Mouse (Mus musculus): ENCODE measurements around the gene Gdpd4.
A peak's percentile ranks its signal among the peaks of the same experiment; 100 is the strongest.

The Gdpd4 gene

DNA sequence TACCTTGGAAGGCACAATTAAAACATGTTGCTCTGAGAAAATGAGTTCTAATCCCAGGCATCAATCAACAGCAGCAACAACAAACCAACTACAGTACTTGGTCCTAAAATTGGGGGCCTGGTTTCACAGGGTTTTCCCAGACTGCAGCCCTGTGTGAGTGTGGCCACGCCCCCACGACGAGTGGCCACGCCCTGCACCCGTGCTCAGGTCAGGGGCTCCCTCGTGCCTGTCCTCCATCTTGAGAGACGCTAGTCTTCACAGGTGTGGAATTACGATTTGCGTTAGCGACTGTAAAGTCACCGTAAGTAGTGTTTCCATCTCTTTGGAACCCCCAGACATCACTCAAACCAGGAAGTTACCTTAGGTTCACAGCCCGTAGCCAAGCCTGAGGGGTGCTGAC is at the start of gene Gdpd4:
Gdpd4 (plus strand) TSS at position 214 of the 400 bp plus-strand sequence.
- DNase-seq: no peak

DNA sequence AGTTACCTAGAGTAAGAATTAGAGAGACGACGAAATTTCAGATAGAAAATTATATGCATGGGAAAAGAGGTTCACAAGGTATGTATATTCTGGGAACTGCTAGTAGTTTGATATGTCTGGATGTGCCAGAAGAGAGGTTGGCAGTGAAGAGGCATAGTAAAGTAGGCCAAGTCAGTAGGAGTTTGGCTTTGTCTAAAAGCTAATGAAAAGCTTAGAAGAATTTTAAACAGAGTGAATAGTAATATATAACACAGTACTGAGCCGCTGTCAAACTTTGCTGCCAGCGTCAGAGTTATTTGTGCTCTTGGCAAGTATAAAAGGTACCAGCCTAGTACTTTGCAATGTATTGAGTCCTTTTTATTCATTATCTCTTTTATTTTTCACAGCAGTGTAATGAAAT is 47.4 kb upstream of the Gdpd4 start:
- no peak for DNase-seq

DNA sequence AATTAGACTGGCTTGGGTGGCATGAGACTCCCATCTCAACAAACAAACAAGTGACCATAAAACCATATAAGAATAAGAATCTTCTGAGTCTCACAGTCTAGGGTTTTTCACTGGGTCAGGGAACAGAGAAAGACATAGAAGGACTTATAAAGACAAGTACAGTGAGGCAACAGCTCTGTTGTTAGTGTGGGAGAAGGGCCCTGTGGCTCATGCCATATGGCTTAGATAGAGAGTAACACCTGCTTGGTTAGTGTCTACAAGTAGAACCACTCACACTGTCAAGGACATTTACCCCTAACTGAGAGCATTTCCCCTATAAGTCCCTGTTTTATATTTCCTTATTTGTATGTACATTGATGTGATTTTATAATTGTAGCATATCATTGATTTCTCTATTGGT is 46.4 kb upstream of the Gdpd4 start:
- DNase-seq: no peak

DNA sequence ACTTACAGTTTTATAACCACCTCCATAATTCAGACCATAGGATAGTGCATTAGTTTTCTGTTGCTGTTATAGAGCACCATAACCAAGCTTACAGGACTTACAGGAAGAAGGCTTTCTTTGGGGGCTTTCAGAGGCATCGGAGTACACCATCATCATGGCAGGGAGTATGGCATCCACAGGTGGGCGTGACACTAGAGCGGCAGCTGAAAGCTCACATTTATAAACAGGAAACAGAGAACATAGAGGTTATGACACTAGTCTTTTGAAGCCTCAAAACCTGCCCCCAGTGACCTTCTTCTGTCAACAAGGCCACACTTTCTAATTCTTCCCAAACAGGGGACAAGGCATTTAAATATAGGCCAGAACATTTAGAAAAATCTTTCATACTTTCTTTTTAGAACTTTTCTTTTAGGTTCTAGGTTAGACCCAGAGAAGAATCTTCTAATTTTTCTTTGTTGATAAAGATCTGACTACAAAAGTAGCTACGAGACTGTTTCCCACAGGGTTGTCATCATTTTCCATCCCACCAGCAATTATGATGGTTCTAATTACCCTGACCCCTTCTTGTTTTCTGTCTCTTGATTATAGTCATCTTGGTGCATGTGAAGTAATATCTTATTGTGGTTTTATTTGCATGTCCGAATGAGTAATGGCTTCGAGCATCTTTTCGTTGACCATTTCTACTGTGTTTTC is 41.8 kb upstream of the Gdpd4 start:
- DNase-seq: no peak

DNA sequence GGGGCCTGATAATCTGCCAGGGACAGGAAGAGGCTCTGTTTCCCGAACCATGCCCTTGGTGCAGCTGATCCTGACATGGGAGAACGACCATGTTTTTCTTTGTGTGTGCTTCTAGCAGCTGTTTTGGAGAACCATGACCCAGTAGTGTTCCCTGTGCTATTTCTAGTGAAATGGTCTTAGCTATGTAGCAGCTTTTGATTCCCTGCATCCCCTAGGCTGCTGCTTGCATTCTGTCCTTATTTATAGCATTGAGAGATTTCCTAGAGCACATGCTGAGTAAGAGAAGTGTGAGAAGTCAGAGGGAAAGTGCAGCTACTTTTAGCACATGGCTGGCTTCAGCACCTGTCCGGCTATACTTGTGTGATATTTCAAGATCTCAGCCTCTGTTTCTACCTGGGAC is 8.1 kb upstream of the Gdpd4 start:
- no peak for DNase-seq

DNA sequence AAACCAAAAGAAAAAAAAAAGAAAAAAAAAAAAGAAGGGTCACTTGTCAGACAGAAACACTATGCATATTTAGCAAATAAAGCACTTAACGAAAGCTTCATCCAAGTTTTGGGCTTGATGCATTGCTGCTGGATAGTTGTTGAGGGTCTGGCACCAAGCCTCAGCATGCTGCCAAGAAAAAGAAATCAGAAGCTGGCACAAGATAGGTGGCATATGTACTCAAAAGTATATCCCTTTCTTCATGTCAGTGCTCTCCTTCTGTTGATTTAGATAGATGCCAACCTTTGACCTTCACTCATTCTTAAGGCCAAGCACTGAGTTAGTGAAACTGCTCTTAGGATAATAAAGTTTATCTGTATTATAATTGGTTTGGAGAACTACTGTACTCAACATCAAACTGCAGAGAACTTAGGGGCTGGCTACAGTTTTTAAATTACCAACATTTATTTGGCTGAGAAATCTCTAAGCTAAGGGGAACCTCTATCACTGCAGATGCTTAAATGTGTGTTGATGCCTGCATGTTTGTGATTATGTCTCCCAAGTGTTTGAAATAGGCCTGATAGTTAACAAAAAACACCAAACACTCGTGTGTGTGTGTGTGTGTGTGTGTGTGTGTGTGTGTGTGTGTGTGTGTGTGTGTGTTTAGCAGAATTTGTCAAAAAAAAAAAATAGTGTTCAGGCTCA is 4.8 kb upstream of the Gdpd4 start:
- no peak for DNase-seq

DNA sequence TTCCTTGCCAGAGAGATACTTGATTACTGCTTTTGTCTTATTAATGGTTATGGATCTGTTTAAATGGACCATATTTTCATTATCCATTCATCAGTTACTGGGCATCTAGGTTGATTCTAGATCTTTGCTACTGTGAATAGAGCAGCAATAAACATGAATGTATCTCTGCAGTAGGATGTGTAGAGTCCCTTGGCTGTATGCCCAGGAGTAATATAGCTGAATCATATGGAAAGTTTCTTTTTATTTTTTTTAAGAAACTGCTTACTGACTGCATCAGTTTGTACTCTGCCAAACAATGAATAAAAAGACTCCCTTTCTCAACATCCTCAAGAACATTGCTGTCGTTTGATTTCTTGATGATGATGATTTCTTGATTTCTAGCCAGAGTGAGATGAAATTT is 6.1 kb downstream of the Gdpd4 start:
- no peak for DNase-seq

DNA sequence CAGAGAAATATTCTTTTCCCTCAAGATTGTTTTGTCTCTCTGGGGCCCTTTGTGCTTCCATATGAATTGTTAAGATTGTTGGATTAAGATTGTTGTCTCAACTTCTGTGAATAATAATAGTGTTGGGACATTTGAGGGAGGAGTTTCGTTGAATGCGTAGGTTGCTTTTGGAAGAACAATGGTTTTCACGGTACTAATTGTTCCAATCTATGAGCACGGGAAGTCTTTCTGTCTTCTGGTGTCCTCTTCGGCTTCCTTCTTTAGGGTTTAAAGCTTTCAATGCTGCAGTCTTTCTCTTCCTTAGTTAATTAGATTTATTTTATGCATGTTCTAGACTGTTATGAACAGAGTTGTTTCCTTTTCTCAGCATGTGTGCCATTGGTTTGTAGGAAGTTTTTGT is 7.2 kb downstream of the Gdpd4 start:
- DNase-seq: no peak

DNA sequence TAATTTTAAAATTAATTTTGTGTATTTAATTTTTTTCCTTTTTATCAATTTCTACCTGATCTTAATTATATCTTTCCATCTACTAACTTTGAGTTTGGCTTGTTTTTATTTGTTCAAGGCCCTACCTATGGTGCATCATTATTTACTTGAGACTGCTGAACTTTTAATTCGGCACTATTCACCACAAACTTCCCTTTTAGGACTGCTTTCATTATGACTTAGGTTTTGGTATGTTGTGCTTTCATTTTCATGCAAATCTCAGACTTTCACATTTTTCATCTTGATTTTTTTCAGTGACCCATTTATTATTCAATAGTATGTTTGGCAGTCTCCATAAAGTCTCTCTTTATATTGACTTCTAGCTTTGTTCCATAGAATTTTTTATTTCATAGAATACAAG is 24.7 kb downstream of the Gdpd4 start:
- DNase-seq: no peak

DNA sequence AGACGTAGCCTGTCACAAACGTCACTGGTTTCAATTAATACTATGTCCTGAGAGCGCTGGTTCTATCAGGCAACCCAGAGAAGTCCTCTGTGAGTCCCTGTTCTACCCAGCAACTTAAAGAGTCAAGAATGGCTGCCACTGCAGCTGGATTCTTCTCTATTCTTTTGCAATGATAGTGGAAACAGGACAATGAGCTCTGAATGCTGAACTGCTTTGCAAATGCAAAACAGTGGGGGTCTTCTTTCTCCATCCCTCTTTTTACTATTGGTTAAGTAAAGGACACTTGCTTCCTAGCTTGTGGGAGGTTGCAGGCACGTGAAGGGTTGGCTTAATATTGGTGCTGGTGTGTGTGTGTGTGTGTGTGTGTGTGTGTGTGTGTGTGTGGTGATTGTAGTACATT is 52.7 kb downstream of the Gdpd4 start:
- DNase-seq: no peak

DNA sequence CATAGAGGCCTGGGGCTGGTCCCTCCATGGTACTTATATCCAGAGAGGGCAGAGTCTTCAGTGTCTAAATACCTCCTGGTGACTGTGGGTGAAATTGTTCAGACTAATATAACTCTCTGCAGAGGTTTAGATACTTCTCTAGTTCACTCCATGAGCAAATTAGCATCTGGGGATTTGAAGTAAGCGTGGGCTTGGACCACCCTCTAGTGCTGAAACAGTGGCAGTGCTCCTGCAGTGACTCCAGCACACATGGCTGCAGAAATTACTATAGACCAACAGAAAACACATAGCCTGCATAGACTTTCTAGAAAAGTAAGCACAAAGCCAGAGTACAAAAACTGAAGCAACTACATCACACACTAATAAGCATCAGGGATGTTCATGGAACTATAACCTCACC is 57.7 kb downstream of the Gdpd4 start:
- peak; percentile 59 for DNase-seq

DNA sequence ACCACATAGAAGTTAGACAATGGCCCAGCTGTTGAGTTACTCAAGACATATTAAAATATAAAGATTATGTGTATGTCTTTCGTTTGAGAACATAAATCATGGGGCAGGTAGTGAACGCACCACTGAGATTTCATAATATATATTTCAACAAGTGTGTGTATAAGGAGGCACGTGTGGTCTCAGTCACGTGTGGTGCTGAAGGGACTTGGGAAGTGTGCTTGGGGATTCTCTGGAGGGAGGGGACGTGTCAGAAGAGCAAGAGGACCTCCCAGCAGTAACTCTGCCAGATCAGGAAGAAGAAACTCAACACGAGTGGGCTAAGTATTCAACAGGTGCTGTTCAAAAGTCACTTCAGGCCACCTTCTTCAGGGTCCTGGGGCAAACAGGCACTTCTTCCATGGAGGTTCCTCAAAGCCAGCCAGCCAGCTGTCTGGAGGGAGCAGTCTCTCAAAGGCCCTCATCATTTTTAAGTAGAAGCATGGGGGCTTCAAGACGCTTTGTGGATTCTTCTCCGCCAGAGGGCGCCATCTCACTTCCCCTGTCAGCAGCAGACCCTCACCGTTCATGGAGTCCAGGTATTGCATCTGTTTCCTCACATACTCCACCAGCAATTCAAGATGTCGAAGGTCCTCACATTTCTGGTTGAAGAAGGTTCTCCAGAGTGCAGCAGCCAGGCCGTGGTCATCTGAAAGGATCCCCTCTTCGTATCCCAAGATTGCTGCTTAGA is 64.5 kb downstream of the Gdpd4 start:
- DNase-seq: peak; percentile 41

DNA sequence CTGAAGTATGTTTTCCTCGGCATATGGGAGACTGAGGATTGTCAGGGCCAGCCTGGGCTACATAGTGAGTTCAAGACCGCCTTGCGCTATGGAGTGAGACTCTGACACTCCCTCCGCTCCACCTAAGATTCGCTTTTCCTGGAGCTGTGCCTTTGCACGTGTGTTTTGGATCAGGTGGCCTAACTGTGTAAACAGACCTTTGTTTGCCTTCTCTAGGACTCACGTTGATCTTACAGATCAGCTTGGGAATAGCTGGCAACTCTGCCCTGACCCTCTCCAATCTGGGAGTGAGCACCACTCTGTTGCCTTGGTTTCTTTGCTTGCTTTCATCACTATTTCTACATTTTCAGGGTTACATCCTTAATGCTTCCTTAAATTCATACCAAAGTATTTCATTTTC is 82.9 kb downstream of the Gdpd4 start:
- DNase-seq: no peak

DNA sequence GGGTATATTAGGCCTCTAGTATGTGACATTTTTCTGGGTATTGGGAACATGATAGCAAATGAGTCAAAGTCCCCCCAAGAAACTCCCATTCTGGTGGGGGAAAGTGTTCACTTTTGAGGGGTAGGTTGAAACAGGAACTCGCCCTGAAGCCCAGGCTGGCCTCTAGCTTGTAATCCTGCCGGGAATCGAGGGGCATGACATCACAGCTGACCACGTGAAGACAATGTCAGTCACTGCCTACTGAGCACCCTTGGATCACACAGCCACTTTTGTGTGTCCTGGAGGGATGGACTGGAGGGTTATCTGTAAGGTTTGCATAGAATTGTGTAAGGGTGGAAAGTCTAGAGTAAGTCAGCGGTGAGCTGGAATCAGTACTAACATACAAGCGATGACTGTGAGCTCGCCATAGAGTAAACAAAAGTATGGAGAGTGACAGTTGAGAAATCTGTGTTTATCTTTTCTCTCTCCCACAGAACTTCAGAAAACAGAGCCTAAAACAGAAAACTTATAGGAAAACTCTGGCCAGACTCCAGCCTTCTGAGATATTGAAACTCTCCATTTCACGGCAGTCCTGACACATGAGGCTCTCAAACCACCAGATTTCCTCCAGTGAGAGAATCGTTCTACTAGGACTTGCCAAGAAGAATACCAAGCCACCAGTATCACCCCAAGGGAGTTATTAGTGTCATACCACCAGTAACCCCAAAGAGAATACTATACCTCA is 128.5 kb downstream of the Gdpd4 start:
- DNase-seq: no peak

DNA sequence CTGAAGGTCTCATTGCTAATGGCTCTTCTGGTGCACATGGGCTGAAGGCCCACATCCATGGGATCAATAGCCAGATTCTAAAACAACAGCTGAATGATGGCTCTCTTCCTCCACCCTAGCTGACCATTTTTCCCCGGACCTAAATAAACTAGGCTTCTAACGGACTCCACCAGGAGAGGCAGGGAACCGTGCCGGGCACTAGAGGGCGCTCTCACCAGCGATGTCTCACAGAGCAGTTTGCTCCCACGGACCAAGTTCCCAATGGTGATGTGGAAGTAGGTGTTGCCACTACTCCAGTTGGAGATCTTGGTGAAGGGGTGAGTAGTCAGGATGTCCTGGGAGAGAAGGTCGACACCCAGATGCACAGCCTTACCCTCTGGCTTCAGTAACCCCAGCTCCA is 132.2 kb downstream of the Gdpd4 start:
- peak; percentile 71 for DNase-seq

DNA sequence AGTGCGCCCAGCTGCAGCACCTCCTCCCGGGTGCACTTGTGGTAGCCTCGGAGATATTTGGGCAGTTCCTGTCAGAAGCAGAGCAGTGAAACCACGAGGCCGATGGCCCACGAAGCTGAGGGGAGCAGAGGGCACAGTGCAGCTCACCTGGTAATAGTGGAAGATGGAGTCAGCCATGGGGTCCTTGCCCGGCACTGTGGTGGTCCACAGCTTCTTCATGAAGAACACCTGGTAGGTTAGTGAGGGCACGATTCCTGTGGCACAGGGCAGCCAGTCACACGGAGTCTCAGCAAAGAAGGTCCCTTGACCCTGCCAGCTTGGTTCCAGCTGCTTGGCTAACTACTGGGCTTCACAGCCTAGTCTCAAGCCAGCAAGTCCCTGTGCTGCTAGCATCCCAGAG is 134.7 kb downstream of the Gdpd4 start:
- no peak for DNase-seq

DNA sequence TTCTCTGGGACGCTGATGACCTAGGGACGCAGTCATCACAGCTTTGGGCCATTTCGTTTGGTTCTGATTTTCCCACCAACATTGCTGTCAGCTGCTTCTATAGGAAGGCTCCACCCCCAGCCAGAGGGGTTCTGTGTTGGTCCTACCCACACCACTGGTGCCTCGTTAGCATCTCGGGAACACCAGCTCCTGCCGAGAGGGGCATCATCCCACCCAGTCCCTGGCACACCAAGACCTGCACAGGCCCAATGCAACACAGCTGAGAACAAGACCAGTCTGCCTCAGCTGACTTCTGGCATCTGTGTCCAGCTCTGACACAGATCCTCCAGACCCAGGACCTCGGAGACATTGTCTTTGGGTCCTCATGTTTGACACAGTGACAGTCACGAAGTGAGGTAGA is 135.2 kb downstream of the Gdpd4 start:
- no peak for DNase-seq

DNA sequence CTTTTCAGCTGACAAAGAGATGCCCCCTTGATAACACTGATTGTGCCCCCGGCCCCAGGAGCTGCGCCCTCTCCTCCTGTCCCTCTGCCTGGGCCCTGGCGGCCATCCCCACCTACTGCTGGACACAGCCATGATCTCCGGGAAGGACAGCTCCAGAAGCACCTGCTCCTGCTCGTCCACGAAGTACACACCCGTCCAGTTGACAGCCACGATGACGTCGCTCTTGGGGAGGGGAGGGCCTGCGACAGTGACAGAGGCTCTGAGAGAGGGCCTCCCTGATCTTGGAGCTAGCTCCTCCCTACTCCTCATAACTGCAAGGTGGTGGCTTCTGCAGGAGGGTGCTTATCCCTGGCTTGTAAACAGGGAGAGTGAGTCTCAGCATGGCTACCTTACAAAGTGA is 146.5 kb downstream of the Gdpd4 start:
- no peak for DNase-seq

DNA sequence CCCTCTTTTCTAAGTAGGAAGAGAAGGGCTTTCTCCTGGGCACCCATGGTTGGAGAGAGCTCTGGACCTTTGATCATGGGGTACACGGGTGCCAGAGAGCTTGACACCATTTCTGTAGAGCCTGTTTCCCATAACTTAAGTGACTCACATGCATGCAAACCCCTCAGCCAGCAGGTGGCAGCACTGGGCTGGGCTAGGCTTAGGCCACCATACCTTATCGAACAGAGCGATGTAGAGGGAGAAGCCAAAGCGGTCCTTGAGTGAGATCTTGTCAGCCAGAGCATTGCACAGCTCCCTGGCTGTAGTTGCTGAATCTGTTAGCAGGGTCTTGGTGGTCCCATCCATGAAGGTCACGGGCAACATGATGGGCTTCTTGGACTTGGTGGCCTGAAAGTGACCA is 151.9 kb downstream of the Gdpd4 start:
- peak; percentile 92 for DNase-seq

DNA sequence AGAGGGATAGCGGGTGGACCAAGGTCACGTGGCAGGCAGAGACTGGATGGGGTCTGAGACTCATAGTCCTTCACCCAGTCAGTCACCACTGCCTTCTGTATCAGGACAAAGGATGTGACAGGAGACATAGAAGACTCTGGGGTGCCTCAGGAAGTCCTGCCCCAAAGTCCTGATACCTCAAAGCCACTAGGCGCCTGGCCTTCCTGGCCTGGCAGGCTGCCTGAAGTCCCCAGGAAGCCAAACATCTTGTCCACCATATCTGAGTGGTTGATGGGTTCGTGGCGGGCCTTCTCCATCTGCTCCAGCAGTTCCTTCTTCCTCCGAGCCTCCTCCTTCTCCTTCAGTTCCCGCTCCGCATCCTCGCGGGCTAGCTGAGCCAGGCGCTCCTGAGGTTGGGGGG is 157.7 kb downstream of the Gdpd4 start:
- DNase-seq: no peak

DNA sequence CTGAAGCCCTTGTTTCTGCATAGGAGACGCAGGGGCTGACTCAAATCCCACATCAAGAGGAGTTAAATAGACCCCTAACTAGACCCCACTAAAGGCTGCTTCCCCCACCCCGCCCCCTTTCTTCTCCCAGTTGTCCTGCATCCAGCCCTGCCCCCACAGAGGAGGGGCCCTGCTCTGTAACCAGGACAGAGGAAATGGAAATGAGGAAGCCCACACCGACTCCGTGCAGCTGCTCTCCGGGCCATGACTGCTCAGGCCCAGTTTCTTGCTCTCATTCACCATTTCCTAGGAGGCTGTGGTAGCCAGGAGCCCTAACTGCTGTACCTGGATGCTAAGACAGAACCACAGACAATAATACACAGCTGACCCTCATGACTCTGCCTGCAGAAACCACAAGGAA is 162.6 kb downstream of the Gdpd4 start:
- peak; percentile 21 for DNase-seq

DNA sequence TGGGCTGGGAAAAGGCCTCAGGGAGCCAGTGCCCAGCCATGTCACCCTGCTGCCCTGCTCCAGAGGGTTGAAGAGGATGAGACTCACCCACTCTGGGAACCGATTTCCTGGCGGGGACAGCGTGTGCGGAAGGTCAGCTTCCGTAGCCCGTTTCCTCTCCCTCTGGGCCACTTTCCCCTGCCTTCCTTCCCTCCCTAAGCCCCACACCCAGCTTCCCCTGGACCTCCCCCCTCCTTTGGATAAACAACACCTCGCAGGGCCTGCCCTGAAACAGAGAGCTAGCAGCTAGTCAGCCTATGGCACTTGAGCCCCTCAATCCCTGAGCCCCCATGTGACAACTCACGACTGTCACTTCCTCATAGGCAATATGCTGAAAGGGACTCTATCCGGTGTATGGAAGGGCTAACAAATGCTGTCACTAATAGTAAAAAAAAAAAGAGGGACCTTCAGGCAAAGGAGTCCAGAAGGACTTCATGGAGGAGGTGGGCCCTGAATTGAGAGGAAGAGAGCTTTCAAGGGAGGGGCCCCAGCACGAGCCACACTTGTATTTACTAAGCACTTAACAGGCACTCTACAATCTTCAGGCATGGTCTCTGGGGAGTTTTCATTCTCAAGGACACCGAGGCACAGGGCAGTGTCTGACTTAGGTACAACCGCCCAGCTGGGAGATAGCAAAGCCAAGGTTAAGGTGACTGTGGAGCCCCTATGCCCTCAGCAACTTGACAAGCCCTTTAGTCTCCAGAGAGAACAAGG is 165.0 kb downstream of the Gdpd4 start:
- peak; percentile 42 for DNase-seq

DNA sequence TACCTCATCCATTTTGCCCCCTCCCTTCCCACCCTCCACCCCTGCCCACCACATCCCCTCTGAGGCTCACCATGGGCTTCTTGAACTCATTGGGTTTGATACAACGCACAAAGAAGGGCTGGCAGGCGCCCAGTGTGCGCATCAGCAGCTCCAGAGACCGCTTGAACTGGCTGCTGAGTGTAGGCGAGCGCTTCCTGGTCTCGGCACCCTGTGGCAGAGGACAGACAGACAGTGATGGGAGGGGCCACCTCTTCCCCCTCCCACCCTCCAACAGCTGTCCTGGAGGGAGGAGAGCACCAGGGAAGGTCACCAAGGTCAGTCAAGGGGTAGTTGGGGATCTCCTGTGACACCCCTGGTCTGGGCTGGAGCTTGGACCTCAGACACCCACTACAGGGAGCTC is 165.6 kb downstream of the Gdpd4 start:
- DNase-seq: peak; percentile 19

Data from lung, postnatal 14 days (tissue).